Mouse (Mus musculus): ENCODE results near the gene BC017158.

The BC017158 gene

DNA sequence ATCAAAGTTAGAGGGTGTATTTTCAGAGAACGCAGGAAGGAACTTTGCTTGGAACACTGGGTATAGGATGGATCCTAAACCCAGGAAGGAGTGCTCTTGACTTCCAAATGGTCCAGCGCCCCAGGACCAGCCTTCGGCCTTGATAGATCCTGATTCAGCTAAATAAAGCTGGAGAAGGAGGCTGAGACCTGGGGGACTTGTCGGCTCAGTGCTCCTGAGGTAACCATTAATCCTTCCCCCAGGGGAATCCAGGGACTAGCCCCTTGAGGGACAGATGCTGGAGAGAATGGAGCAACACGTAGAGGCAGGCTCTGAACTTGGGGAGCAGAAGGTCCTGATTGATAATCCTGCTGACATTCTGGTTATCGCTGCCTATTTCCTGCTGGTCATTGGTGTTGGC lies 32.6 kb downstream of the BC017158 start, which contains the start of gene Slc5a2:
Gene Slc5a2 (plus strand): TSS at position 247 of the 400 bp plus-strand sequence.
- in situ Hi-C loops (cut with MboI, MseI) = no loop called here

DNA sequence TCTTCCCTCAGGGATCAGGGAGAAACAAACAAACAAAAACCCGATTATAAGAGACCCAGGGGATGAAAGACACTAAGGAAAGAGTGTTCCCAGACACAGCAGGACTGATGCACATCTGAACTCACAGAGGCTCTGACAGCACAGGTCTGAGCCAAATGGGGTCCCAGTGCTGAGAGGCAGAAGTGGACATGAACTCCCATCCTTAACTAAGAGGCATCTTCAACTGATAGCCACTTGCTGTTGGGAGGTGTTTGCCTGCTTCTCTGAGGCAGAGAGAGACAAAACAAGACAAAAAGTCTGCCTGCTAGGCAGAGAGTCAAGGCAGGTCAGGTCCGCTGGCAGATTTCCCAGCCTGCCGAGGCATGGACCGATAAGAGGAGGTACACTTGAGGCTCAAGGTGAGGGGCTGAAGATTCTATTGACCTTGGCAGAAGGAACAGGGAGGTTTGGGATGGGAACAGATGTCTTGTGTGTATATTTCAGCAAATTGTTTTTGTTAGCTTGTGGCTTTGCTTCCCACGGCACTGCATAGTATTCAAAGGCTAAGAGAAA lies 41.1 kb downstream of the BC017158 start:
- in situ Hi-C loops (cut with MboI, MseI) = no loop called here

DNA sequence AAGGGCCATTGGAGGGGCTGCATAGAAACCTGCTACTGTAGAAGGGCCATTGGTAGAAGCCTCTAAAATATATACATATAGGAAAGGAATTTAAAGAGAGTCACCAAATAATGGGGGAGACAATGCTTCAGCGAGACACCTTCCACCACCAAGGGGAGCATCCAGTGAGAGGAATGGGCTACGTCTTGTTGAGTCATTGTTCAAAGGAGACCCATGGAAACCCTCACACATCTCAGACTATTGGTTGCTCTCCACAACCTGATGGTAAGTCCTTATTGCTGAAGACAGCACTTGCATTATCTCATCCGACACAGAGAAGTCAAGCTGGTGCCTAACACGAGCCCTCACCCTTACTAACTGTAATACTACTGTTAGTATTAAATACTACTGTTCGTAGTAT lies 42.2 kb downstream of the BC017158 start:
- in situ Hi-C loops (cut with MboI, MseI) = no loop called here

DNA sequence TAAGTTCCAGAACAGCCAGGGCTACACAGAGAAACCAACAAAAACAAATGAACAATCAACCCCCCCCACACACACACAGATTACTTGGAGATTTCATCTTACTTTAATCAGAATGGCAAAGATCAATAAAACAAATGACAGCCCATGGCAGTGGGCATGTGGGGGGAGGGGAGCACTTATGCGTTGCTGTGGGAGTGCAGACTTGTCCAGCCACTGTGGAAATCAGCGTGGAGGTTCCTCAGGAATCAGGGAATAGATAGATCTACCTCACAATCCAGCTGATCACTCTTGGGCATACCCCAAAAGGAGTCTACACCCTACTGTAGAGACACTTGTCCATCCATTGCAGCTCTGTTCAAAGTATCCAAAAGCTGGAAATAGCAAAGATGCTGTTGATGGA lies 43.0 kb downstream of the BC017158 start:
- in situ Hi-C loops (cut with MboI, MseI) = no loop called here

DNA sequence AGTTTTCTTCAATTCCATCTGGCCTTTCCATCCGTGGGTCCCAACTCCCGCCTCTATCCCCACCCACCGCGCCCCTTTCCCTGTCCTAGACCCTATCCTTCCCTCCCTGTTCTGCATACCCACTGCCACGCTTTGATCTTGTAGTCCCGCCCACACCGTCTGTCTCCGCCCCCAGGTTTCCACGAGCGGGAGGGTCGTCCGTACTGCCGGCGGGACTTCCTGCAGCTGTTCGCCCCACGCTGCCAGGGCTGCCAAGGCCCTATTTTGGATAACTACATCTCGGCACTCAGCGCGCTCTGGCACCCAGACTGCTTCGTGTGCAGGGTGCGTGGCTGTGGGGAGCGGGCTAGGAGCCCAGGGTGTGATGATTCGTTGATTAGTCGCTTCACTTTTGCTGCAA lies 45.4 kb downstream of the BC017158 start:
- in situ Hi-C loops (cut with MboI, MseI) = no loop called here

DNA sequence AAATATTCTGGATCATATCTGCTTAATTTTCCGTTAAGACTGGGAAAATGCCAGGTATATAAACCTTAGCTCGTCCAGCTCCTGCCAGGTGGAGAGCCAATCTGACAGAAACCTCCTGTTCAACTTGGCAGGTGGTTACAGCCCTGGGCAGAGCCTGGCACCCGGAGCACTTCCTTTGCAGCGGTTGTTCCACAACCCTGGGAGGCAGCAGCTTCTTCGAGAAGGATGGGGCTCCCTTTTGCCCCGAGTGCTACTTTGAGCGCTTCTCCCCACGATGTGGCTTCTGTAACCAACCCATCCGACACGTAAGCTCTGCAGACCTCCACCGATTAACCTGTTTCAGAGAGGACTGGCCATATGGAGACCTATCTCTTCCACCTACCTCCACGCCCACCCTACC lies 46.0 kb downstream of the BC017158 start:
- in situ Hi-C loops (cut with MboI, MseI) = no loop called here

DNA sequence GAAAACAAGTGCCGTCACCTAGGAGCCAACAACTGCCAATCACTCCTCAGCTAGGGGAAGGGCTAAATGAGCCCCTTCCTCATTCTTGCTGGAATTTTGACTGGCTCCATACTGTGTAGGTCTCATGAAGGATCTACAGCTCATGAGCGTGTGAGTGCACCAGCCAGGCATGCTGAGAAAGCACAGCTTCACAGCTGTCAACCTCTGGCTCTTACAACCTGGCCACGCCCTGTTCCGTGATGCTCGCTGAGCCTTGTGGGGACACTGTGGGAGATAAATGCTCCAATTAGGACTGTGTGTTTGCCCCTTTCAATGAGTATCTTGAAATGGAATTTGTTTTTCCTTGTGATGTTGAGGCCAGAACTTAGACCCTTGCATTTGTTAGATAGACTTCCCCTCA lies 48.0 kb downstream of the BC017158 start:
- in situ Hi-C loops (cut with MboI, MseI) = loop anchor here (25.0 kb wide), 1 partner anchor 1038 kb away; the partner anchor contains the start of genes Mylpf and Tbc1d10b

DNA sequence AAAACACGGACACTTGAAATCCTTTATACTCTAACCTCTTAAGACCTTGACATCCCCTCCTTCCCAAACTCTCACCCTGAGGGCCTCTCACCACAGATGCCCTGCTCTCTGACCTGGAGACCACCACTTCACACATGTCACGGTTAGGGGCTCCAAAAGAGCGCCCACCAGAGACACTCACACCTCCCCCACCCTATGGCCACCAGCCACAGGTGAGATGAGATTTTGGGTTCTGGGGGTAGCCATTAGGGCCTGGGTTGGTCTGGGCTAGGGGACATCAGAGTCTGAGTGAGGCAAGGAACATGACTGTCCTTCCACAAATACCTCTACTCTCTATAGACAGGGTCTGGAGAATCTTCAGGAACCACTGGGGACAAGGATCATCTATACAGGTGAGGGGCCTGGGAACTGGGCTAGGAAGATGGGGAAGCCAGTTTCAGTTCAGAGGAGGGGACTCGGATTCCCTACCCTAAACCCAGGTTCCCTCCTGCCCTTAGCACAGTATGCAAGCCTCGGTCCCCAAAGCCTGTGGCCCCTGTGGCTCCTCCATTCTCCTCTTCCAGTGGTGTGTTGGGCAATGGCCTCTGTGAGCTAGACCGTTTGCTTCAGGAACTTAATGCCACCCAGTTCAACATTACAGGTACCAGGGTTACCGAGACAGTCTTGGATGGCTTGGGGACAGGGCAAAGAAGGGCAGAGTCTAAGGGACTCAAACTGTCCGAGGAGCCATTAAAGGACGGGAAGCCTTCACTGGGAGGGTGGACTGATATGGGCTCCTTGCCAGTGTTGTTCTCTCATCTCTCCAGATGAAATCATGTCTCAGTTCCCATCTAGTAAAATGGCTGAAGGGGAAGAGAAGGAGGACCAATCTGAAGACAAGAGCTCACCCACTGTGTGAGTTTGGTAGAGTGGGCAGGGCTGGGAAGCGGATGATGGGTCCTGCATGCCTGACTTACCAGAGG lies 49.6 kb downstream of the BC017158 start:
- in situ Hi-C loops (cut with MboI, MseI) = loop anchor here (25.0 kb wide), 1 partner anchor 1036 kb away; the partner anchor contains the start of genes Mylpf and Tbc1d10b

DNA sequence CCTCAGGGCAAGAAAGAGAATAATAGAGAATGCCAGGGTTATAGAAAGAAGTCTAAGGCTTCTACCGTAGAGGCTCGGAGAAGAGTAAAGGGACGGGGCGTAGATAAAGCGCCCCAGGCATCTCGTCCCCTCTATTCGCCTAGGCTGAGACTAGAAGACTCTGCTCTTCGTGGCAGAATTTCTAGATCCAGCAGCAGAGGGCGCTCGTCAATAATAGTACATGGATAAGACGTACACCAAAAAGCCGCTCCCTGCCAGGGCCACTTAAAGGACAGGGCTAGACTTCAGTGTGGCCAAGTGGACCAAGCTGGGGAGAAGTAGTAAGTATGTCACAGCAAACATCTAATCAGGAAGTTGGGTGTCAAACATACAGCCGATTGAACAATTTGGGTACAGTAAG lies 50.5 kb downstream of the BC017158 start:
- in situ Hi-C loops (cut with MboI, MseI) = loop anchor here (25.0 kb wide), 1 partner anchor 1035 kb away; the partner anchor contains the start of genes Mylpf and Tbc1d10b

DNA sequence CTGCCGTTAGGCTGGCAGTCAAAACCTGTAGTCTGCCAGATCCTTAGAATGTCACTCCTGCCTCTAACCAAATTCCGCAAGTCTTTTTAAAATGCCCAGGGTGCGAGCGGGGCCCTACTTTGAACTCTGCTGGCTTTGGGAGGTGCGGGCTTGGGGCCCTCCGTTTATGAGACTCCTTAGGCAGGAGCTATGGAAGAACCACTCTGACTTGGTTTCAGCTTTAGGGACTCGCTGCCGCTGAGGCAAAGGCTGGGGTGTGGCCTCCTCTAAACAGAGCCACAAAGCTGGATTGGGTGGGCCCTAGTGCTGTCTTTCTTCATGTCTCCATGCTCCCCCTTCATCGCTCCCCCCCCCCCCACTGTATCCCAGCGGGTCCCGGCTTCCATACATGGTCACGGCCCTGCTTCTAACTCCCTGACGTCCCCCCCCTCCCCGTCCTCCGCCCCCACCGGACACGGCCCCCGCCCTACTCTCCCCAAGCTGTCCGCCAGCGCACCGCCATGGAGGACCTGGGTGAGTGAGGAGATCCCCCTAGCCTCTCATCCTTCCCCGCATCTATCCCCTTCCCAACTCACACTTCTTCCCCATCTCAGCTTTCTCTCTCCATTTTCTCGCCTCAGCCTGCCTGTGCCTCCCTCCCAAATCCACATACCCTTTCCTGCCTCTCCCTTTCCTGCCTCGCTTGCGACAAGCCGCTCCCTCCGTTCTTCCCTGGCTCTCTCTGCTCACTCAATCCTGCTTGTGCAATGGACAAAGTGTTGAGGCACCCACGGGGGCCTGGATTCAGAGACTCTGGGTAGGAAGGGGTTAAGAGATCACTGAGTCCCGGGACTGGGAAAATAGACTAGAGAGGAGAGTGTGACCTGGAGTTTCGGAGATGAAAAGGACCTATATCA lies 51.2 kb downstream of the BC017158 start, which contains the start of gene Tgfb1i1:
Gene Tgfb1i1 (plus strand): TSS at position 317 of the 896 bp plus-strand sequence.
- in situ Hi-C loops (cut with MboI, MseI) = loop anchor here (25.0 kb wide), 1 partner anchor 1034 kb away; the partner anchor contains the start of genes Mylpf and Tbc1d10b

DNA sequence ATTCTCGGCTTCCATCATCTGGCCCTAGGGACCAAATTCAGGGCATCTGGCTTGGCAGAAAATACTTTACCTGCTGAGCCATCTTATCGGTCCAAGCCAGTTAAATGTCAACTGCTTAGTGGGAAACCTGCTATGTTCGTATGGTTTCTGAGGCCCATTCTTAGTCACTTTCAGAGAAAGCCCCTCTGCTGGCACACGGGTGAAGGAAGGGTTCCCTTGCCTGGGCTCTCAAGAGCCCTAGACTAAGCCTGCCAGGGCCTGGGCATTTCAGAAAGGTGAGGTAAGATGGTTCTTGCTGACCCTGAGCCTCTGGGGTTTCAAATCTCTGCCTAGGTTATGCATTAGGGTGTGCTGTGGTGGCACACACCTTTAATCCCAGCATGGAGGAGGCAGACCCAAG lies 52.4 kb downstream of the BC017158 start:
- in situ Hi-C loops (cut with MboI, MseI) = loop anchor here (25.0 kb wide), 1 partner anchor 1033 kb away; the partner anchor contains the start of genes Mylpf and Tbc1d10b

DNA sequence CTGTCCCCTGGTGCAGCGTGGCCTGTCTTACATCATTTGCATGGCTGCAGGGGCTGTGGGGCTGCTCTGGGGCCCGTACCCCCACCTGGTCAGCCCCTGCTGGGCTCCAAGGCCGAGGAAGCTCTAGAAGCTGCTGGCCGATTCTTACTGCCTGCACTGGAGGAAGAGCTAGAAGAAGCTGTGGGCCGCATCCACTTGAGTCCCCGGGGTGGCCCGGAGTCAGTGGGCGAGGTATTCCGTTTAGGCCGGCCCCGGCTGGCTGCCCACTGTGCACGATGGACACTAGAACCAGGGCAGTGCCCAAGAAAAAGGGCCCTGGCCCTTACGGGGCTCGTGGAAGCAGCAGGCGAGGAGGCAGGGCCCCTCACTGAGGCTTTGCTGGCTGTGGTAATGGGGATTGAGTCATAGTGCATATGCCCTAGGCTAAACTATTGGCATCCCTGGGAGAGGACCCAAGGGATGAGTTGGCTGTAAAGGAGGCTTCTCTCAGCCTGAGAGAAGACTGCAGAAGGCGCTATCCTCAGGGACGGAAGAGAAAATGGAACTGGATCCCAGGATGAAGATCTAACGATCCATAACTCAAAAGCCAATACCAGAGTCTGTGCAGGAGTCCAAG lies 53.5 kb downstream of the BC017158 start:
- in situ Hi-C loops (cut with MboI, MseI) = loop anchor here (5.0 to 25.0 kb wide), 2 partner anchors 103 to 1032 kb away; partner anchors contain the start of genes Mylpf and Tbc1d10b

DNA sequence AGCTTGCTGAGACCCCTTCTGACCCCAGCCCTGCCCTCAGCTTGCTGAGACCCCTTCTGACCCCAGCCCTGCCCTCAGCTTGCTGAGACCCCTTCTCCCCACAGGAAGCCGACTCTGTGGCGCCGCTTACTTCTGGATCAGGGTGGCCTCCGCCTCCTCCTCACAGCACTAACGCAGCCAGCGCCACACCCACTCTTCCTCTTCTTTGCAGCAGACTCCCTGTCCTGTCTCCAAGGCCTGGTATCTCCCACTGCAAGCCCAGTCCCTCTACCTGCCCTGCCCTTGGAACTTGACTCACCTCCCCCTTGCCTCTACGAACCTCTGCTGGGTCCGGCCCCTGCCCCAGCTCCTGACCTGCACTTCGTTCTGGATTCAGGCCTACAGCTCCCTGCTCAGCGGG lies 54.0 kb downstream of the BC017158 start:
- in situ Hi-C loops (cut with MboI, MseI) = loop anchor here (5.0 to 25.0 kb wide), 2 partner anchors 103 to 1032 kb away; partner anchors contain the start of genes Mylpf and Tbc1d10b

DNA sequence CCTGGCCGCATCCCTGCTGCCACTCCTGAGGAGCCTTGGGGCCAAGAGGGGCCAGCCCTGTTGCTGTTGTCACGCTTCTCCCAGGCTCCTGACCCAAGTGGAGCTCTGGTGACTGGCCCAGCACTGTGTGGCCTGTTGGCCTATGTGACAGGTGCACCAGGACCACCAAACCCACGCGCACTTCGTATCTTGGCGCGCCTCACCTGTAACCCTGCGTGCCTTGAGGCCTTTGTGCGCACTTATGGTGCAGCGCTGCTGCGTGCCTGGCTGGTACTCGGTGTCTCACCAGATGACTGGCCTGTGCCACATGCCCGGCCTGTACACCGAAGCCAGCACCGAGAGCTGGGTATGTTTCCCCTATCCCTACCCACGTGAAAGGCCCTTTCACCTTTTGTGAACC lies 55.6 kb downstream of the BC017158 start:
- in situ Hi-C loops (cut with MboI, MseI) = loop anchor here (5.0 to 25.0 kb wide), 2 partner anchors 105 to 1030 kb away; partner anchors contain the start of genes Mylpf and Tbc1d10b

DNA sequence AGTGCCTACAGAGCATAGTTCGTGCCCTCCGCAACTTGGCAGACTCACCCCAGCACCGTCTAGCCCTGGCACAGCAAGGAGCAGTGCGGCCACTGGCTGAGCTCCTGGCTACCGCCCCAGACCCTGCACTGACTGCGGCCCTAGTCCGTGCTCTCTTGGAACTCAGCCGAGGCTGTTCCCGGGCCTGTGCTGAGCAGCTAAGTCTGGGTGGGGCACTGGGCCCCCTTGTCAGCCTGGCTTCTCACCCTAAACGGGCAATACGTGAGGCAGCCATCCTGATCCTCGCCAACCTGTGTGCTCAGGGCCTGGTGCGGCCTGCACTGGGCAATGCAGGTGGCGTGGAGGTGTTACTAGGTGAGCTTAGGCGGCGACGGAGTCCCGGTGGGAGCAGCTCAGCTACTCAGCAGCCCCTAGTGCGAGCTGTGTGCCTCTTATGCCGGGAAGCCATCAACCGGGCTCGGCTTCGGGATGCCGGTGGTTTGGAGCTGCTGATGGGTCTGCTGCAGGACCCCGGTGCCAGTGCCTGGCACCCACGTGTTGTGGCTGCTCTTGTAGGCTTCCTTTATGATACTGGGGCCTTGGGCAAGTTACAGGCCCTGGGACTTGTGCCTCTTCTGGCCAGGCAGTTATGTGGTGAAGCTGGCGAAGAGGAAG lies 57.7 kb downstream of the BC017158 start:
- in situ Hi-C loops (cut with MboI, MseI) = loop anchor here (5.0 to 25.0 kb wide), 2 partner anchors 107 to 1028 kb away; partner anchors contain the start of genes Mylpf and Tbc1d10b

DNA sequence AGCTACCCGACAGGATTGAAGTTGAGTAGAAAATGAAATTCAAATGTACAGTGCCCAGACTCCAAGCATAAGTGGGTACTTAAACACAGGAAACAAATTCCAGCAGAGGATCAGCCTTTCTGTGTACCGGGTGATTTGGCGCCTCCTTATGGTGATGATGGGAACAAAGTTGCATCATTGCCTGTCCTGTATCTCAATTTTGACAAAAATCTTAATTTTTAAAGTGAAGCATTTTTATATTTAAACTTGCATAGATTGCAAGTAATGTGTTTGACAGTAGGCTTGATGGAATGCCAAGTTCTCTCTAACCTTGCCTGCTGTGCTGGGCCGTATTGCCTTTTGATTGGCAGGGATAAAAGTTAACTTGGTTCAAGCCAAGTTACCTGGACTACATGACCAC lies 59.0 kb downstream of the BC017158 start:
- in situ Hi-C loops (cut with MboI, MseI) = loop anchor here (25.0 kb wide), 1 partner anchor 1027 kb away; the partner anchor contains the start of genes Mylpf and Tbc1d10b

DNA sequence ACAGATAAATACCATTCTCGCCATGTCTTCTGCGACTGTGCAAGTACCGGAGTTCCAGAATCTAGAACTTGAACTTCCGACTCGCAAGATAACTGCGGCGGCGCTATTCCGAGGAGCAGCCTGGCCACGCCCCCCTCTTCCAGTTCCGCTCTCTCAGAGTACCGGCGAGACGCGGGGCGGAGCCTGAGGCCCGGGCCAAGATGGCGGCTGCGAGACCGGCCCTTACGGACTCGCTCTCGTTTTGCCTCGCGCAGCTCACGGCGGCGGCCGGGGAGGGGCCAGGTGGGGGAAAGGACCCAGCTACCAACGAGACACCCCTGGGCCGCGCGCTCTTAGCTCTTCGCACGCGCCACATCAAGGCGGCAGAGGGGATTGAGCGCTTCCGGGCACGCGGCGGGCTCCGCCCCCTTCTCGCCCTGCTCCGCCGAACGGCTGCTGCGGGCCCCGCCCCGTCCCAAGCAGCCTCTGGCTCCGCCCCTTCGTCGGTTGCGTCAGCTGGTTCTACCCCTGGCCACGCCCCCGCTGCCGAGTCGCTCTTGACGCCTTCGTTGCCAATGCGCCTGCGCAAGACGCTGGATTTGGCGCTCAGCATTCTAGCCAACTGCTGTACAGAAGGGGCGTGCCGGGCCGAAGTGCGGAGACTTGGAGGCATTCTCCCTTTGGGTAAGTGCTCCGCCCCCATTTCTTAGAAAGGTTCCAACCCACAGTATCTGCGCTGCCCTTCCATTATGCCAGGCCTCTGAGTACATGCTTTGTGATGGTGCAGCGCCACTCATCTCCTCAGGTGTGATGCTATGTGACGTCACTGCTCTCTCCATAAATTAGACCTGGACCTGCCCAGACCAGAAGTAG lies 59.8 kb downstream of the BC017158 start, which contains the start of gene 9130023H24Rik:
Gene 9130023H24Rik (minus strand): TSS at position 105 of the 852 bp plus-strand sequence.
- in situ Hi-C loops (cut with MboI, MseI) = loop anchor here (25.0 kb wide), 1 partner anchor 1026 kb away; the partner anchor contains the start of genes Mylpf and Tbc1d10b

DNA sequence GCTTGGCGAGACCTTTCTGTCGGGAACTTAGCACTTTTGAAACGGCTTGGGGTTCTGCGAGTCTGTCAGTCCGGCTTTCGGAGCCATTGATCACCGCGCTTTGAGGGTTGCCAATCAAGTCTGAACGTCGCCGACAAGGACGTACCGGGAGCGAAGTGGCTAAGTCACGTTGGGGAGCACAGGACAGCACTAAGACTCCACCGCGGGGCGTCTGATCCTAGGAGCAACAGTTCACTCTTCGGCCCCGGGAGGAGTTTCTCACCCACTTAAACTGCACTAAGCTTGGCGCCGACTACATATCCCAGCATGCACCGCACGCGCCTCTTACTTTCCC lies 60.4 kb downstream of the BC017158 start:
- in situ Hi-C loops (cut with MboI, MseI) = loop anchor here (25.0 kb wide), 1 partner anchor 1025 kb away; the partner anchor contains the start of genes Mylpf and Tbc1d10b
